Mouse (Mus musculus): ENCODE data around the gene Ube2a.

DNA sequence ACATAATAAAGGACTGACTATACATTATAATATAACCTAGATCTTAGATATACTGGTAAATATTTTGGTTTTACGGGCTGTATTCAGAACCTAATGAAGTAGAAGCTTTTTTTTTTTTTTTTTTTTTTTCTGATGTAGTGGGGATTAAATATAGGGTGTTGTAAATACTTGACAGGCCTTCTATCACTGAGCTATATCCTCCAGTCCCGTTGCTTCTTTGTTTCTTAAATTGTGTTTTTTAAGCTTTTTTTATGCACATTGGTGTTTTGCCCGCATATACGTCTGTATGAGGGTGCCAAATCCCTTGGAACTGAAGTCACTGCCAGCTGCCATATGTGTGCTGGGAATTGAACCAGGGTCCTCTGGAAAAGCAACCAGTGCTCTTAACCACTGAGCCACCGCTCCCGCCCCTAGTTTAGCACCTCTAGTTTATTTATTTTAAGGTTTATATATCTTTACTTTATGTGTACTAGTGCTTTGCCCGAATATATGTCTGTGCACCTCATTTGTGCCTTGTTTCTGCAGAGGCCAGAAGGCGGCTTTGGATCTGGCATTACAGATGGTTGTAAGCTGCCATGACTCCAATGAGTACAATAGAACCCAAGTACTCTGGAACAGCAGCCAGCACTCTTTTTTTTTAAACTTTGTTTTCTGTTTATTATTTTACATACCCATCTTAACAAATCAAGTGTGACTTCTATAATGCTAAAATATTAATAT, 8.9 kb upstream of the Ube2a start:
- no peak for TF ChIP-seq CTCF (conservative IDR thresholded peaks at IDR 0.05; ENCODE audit: insufficient read depth, insufficient read length, low read depth, low read length)
- no peak for TF ChIP-seq POLR2A (IDR thresholded peaks at IDR 0.05; ENCODE audit: low read depth, low read length)
